Mouse (Mus musculus) C2C12 (cell line): ENCODE data around the gene Gm42791.

Experiments used
- CTCF ChIP-seq: IDR thresholded peaks from one replicate; pipeline ENCODE4 v1.5.1; 2011; ENCODE audit not compliant: control insufficient read depth, insufficient read depth, insufficient read length
- FOSL1 ChIP-seq: IDR thresholded peaks from one replicate; pipeline ENCODE4 v1.8.0; 2011; ENCODE audit warnings: mild to moderate bottlenecking, low read length; ENCODE audit not compliant: poor library complexity, insufficient read depth, severe bottlenecking

GRCm38 (mm10) chr5:148916775-148917174 lies 78.2 kb downstream of the Gm42791 start:
- TF ChIP-seq CTCF (no peak), FOSL1 (no peak)
